Mouse (Mus musculus) brain, embryonic 14.5 days (tissue): ENCODE measurements at regions not wholly inside any gene's neighbourhood (a gene's known extent, or its start where the extent isn't known, plus 50 kb on each side); places are given as distances from the start of the nearest gene placed in this dataset.

ENCODE experiments used
- CTCF ChIP-seq: fragments of 200-500 bp; IDR thresholded peaks from 2 replicates; pipeline ENCODE4 v1.5.1; 2012; ENCODE audit warnings: inconsistent platforms, mild to moderate bottlenecking, moderate library complexity, borderline replicate concordance; ENCODE audit not compliant: insufficient read depth, insufficient read length; ENCODE audit errors: extremely low read depth
- POLR2A ChIP-seq: fragments of 200-500 bp; IDR thresholded peaks from 2 replicates; pipeline ENCODE4 v1.6.1; 2012; ENCODE audit warnings: mild to moderate bottlenecking, inconsistent platforms, borderline replicate concordance; ENCODE audit not compliant: poor library complexity, insufficient read depth, insufficient read length, severe bottlenecking; ENCODE audit errors: extremely low read depth

DNA sequence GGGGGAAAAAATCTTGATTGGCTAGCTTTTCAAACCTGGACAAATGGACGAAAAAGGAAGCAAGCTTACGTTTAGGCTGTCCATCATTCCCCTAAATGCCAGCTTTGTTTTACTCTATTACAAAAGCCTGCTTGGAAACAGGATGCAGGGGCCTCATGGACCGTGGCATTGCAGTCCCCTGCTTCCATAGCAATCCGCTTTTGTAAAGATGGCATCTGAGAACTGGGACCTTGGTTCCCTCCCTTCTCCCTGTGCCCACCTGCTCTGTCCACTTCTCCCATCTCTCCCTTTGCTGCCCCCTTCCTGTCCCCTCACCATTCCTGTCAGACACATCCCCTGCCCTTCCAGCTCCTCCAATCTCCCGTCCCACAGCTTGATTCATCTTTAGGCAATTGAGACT lies 149.7 kb downstream of the Gxylt1 start:
- TF ChIP-seq CTCF (no peak), POLR2A (no peak)
